Mouse (Mus musculus): Measurements from ENCODE around the gene Ptprn2. TPM values are rescaled to one million over a fixed set of nuclear protein-coding genes. Genes with fewer than 3 reads are reported as not detected.
A peak's percentile ranks its signal among the peaks of the same experiment; 100 is the strongest.

The Ptprn2 gene
- polyA plus RNA-seq, 1 experiment from 2014 or later: 24.7 TPM

DNA sequence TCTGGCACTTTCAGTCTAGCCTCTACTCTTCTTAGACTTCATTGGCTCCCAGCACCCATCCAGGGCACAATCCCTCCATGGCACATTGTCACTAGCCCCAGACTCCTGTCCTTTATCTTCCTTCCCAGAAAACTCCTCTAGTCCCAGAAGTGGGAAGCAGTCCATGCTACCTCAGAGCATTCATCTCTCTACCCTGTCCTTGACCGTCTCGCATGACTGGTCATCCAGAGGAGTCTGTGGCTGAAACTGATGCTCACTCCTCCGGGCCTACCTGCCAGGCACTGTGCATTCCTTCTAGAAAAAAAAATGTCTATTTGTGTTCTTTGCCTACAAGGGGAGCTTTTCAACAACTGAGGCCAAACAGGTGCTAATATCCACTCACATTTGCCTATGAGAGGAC lies 549.0 kb downstream of the Ptprn2 start:
- no peak overlapping the region for H3K4me3 ChIP-seq (ENCODE audit: low read depth, low read length)
- H3K4me2 ChIP-seq (ENCODE audit: low read depth, low read length): no peak overlapping the region
- H3K36me3 ChIP-seq (ENCODE audit: control insufficient read depth, insufficient read depth, low read length): no peaks in the 10 kb centered on the region
- no peak overlapping the region for H3K27ac ChIP-seq (ENCODE audit: low read depth, low read length)
- H3K27me3 ChIP-seq (ENCODE audit: control insufficient read depth, insufficient read depth, low read length): no peaks in the 10 kb centered on the region
- WGBS: 95% methylated on average over 3 of the region's 3 CpGs
- no peaks in the 10 kb centered on the region for H3K9me3 ChIP-seq (ENCODE audit: control insufficient read depth, low read length)
- no peaks in the 10 kb centered on the region for H3K4me1 ChIP-seq (ENCODE audit: control insufficient read depth, insufficient read depth, low read length)
- ATAC-seq (ENCODE audit: low read depth): no peak
- H3K9ac ChIP-seq (replicated peaks; ENCODE audit: low read depth, low read length): no peak overlapping the region

DNA sequence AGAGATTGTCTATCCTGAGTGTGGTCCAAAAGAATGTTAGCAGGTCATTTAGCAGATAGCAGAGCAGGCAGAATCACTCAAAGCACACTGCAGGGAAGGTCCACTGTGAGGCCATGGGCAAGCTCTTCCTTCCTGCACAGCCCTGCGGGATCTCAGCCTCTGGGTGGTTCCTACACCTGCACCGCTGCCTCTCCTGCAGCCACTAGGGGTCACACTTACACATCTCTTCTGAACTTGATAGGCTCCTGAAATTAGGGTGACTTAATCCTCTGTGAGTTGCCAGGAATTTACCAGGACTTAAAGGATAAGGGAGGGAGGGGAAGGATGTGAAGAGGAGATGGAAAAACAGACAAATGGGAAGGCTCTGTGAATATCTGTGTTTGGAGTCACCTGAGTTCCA lies 549.7 kb downstream of the Ptprn2 start:
- 4% methylated on average over 2 of the region's 2 CpGs for WGBS
- Histone ChIP-seq H3K36me3 (ENCODE audit: control insufficient read depth, insufficient read depth, low read length) (no peaks in the 10 kb centered on the region), H3K27me3 (ENCODE audit: control insufficient read depth, insufficient read depth, low read length) (no peaks in the 10 kb centered on the region), H3K9me3 (ENCODE audit: control insufficient read depth, low read length) (no peaks in the 10 kb centered on the region), H3K4me1 (ENCODE audit: control insufficient read depth, insufficient read depth, low read length) (no peaks in the 10 kb centered on the region), H3K4me2 (ENCODE audit: low read depth, low read length) (no peak overlapping the region), H3K27ac (ENCODE audit: low read depth, low read length) (no peak overlapping the region), H3K4me3 (ENCODE audit: low read depth, low read length) (no peak overlapping the region), H3K9ac (replicated peaks; ENCODE audit: low read depth, low read length) (no peak overlapping the region)
- ATAC-seq (ENCODE audit: low read depth): peak; percentile 68; the same call in 1 of the 2 replicates

- Histone ChIP-seq H3K4me1 (ENCODE audit: control insufficient read depth, insufficient read depth, low read length) (no peaks in the 10 kb centered on the region), H3K9ac (replicated peaks; ENCODE audit: low read depth, low read length) (no peak overlapping the region), H3K27me3 (ENCODE audit: control insufficient read depth, insufficient read depth, low read length) (no peaks in the 10 kb centered on the region), H3K36me3 (ENCODE audit: control insufficient read depth, insufficient read depth, low read length) (no peaks in the 10 kb centered on the region), H3K4me2 (ENCODE audit: low read depth, low read length) (no peak overlapping the region), H3K9me3 (ENCODE audit: control insufficient read depth, low read length) (no peaks in the 10 kb centered on the region), H3K27ac (ENCODE audit: low read depth, low read length) (no peak overlapping the region), H3K4me3 (ENCODE audit: low read depth, low read length) (no peak overlapping the region)
- 13% methylated on average over 3 of the region's 3 CpGs for WGBS
- ATAC-seq (ENCODE audit: low read depth): no peak
These were observed 553.9 kb downstream of the Ptprn2 start for GRCm38 (mm10) chr12:117039411-117039810.

DNA sequence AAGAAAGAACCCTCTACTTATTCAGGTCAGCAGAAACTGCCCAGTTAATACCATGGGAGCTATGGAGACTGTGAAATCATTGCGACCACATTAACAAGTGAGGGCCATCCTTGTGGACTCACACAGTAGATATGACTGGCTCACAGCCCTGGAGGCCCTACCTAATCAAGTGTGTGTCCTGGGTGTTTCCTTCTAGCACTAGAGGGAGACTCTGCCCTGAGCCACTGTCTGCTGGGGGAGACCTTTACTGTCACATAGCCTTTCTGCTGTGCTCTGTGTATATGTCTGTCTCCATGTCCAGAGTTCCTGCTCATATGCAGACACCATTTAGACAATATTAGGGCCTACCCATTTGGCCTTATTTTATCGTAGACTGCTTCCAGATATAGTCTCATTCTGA lies 555.9 kb downstream of the Ptprn2 start:
- WGBS: 91% methylated on average over 2 of the region's 2 CpGs
- no peak for ATAC-seq (ENCODE audit: low read depth)
- Histone ChIP-seq H3K27ac (ENCODE audit: low read depth, low read length) (no peak overlapping the region), H3K9me3 (ENCODE audit: control insufficient read depth, low read length) (no peaks in the 10 kb centered on the region), H3K4me2 (ENCODE audit: low read depth, low read length) (no peak overlapping the region), H3K36me3 (ENCODE audit: control insufficient read depth, insufficient read depth, low read length) (no peaks in the 10 kb centered on the region), H3K4me1 (ENCODE audit: control insufficient read depth, insufficient read depth, low read length) (no peaks in the 10 kb centered on the region), H3K27me3 (ENCODE audit: control insufficient read depth, insufficient read depth, low read length) (no peaks in the 10 kb centered on the region), H3K4me3 (ENCODE audit: low read depth, low read length) (no peak overlapping the region), H3K9ac (replicated peaks; ENCODE audit: low read depth, low read length) (no peak overlapping the region)

GRCm38 (mm10) chr12:117042706-117043105 lies 557.2 kb downstream of the Ptprn2 start:
- no peak for ATAC-seq (ENCODE audit: low read depth)

DNA sequence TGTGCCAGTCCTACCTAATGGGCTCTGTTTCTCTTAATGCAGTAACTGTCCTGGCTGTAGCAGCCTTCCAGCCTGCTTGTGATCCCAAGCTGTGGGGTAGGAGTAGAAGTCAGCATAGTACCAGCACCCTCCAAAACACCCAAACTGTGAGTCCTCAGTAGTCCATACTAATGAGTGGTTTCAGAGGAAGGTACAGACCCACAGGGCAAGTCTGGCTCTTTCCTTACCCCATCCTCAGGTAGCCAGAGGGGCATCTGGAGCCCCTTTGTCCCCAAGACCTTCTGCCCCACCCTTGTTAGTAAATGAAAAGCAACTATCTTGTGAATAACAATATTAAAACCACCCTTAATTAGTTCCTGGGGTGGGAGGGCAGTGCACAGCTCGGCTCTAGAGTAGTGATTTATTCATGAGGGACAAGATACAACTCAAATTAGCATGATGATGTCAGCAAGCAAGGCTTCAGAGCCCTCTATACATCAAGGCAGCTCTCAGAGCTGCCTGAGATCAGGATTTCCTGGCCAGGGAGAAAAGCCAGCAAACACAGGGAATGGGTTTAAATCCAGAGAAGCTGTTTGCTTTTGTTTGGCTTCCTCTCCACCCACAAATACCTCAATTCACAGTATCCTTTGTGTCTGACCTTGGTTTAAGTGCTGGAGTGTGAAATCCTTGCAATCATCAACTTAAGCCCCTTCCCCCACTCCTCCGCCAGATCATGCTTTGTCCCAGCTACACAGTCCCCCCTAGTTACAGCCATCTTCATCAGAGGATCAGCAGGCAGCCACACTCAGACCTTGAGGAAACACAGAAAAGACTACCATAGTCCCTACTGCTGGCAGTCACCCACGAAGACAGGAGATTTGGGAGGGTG lies 562.1 kb downstream of the Ptprn2 start:
- Histone ChIP-seq H3K4me3 (ENCODE audit: low read depth, low read length) (no peak overlapping the region), H3K27ac (ENCODE audit: low read depth, low read length) (peak overlapping the region; percentile 46), H3K9ac (replicated peaks; ENCODE audit: low read depth, low read length) (peak overlapping the region; percentile 34; the same call in 1 of the 2 replicates), H3K4me2 (ENCODE audit: low read depth, low read length) (no peak overlapping the region), H3K4me1 (ENCODE audit: control insufficient read depth, insufficient read depth, low read length) (peaks cover 11% of the 10 kb centered on the region), H3K9me3 (ENCODE audit: control insufficient read depth, low read length) (no peaks in the 10 kb centered on the region), H3K36me3 (ENCODE audit: control insufficient read depth, insufficient read depth, low read length) (no peaks in the 10 kb centered on the region), H3K27me3 (ENCODE audit: control insufficient read depth, insufficient read depth, low read length) (no peaks in the 10 kb centered on the region)
- ATAC-seq (ENCODE audit: low read depth): peak; percentile 33; the same call in 1 of the 2 replicates
- 6% methylated on average over 3 of the region's 3 CpGs for WGBS

More at GRCm38 (mm10) chr12:117042706-117043105, 557.2 kb downstream of the Ptprn2 start:
- H3K27me3 ChIP-seq (ENCODE audit: control insufficient read depth, insufficient read depth, low read length): no peaks in the 10 kb centered on the region
- 82% methylated on average over 7 of the region's 7 CpGs for WGBS
- H3K4me2 ChIP-seq (ENCODE audit: low read depth, low read length): no peak overlapping the region
- peaks cover 6% of the 10 kb centered on the region for H3K4me1 ChIP-seq (ENCODE audit: control insufficient read depth, insufficient read depth, low read length)
- H3K27ac ChIP-seq (ENCODE audit: low read depth, low read length): no peak overlapping the region
- H3K36me3 ChIP-seq (ENCODE audit: control insufficient read depth, insufficient read depth, low read length): no peaks in the 10 kb centered on the region
- H3K9me3 ChIP-seq (ENCODE audit: control insufficient read depth, low read length): no peaks in the 10 kb centered on the region
- H3K4me3 ChIP-seq (ENCODE audit: low read depth, low read length): no peak overlapping the region
- no peak overlapping the region for H3K9ac ChIP-seq (replicated peaks; ENCODE audit: low read depth, low read length)

DNA sequence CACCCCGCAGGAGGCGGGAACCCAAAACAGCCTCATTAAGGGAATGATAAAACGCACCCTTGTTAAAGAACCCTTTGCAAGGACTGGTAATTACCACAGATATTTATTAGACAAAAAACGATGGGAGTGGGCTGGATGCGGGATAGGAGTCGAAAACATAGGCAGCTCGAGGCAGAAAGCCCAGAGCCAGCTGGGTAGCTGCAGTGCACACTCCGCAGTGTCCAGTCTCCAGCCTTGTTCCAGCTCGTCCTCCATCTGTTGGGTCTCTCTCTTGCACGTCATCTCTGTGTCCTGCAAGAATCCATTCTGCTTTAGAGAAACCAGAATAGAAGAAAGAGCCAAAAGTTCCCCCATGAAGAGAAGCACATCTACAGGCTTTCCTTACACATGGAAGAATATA lies 564.3 kb downstream of the Ptprn2 start:
- H3K9me3 ChIP-seq (ENCODE audit: control insufficient read depth, low read length): no peaks in the 10 kb centered on the region
- no peak overlapping the region for H3K4me3 ChIP-seq (ENCODE audit: low read depth, low read length)
- H3K36me3 ChIP-seq (ENCODE audit: control insufficient read depth, insufficient read depth, low read length): no peaks in the 10 kb centered on the region
- no peaks in the 10 kb centered on the region for H3K27me3 ChIP-seq (ENCODE audit: control insufficient read depth, insufficient read depth, low read length)
- WGBS: 54% methylated on average over 10 of the region's 10 CpGs
- H3K4me2 ChIP-seq (ENCODE audit: low read depth, low read length): no peak overlapping the region
- H3K9ac ChIP-seq (replicated peaks; ENCODE audit: low read depth, low read length): no peak overlapping the region
- H3K4me1 ChIP-seq (ENCODE audit: control insufficient read depth, insufficient read depth, low read length): peaks cover 30% of the 10 kb centered on the region
- no peak for ATAC-seq (ENCODE audit: low read depth)
- no peak overlapping the region for H3K27ac ChIP-seq (ENCODE audit: low read depth, low read length)

DNA sequence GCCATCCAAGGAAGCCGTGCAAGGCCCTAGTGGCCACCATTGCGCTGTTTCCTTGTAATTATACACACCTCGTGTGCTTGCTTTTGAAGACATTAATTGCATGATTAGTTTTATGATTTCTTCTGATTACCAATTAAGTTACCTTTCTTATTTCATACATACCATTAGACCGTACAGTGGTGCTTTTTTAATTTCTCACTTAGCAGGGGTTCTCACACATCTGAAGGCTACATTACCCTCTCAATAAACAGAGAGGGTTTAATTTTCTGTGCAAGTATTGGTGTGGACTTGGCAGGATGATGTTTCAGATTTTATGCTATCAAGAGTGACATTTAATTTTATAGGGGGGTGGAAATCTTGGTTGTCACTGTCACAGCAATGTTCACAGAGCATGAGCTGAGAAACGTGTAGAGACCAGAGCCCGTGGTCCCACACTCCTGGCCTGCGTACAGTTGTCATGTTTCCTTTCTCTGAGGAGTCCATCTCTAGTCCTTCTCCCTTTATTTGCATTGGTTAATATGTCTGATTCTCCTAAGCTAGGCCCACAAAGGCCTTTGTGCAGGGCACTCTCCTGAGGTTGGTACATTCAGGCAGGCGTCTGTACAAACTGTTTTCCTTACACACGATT lies 567.8 kb downstream of the Ptprn2 start:
- H3K27me3 ChIP-seq (ENCODE audit: control insufficient read depth, insufficient read depth, low read length): no peaks in the 10 kb centered on the region
- WGBS: 33% methylated on average over 9 of the region's 9 CpGs
- ATAC-seq (ENCODE audit: low read depth): peak; percentile 72

More for the DNA sequence above, 567.8 kb downstream of the Ptprn2 start:
- peak overlapping the region; percentile 35; the same call in 1 of the 2 replicates for H3K4me2 ChIP-seq (ENCODE audit: low read depth, low read length)
- H3K9ac ChIP-seq (replicated peaks; ENCODE audit: low read depth, low read length): no peak overlapping the region
- peak overlapping the region; percentile 78 for H3K27ac ChIP-seq (ENCODE audit: low read depth, low read length)
- H3K4me3 ChIP-seq (ENCODE audit: low read depth, low read length): no peak overlapping the region
- H3K36me3 ChIP-seq (ENCODE audit: control insufficient read depth, insufficient read depth, low read length): no peaks in the 10 kb centered on the region
- H3K9me3 ChIP-seq (ENCODE audit: control insufficient read depth, low read length): no peaks in the 10 kb centered on the region
- H3K4me1 ChIP-seq (ENCODE audit: control insufficient read depth, insufficient read depth, low read length): peaks cover 19% of the 10 kb centered on the region

Measured in neural tube, embryonic 14.5 days (tissue).